Mouse (Mus musculus): ENCODE data around the gene Sptb. TPM values are rescaled to one million over a fixed set of nuclear protein-coding genes. Genes with fewer than 3 reads are reported as not detected.

Gene Sptb
- polyA plus RNA-seq, 1 experiment from 2014 or later, result 2.4 TPM

DNA sequence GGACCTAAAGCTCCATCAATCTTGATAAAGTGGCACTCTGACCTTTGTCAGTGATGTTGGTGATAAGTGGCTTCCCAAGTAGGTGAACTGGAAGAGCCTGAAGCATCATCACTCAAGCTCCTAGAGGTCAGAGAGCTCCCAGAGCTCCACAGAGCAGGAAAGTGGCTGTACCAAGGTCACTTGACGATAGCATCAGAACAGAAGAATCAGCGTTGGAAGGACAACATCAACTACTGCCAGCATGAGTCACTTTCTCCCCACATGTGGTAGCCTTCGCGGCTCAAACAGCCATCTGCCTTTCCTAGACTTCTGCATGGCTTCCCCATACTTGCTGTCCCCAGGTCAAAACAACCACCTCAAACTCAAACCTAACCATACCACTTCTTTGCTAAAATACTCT, 67.7 kb downstream of the Sptb start:
- no peak overlapping the region for H3K4me2 ChIP-seq (ENCODE audit: low read depth, low read length)
- no peak overlapping the region for H3K4me3 ChIP-seq (ENCODE audit: low read depth, low read length)
- ATAC-seq (replicated peaks; ENCODE audit: insufficient number of reproducible peaks, low FRiP score, low TSS enrichment, low read depth), result no peak
- H3K27ac ChIP-seq (replicated peaks; ENCODE audit: low read depth, low read length), result no peak overlapping the region
- DNase-seq (ENCODE audit: low spot score), result no peak
- WGBS, result 79% methylated on average over 4 of the region's 4 CpGs
- H3K9ac ChIP-seq (replicated peaks; ENCODE audit: low read length), result no peak overlapping the region
- no peaks in the 10 kb centered on the region for H3K4me1 ChIP-seq (ENCODE audit: control insufficient read depth, insufficient read depth, low read length)
- H3K27me3 ChIP-seq (ENCODE audit: control insufficient read depth, insufficient read depth, low read length), result no peaks in the 10 kb centered on the region
- H3K9me3 ChIP-seq (replicated peaks; ENCODE audit: control insufficient read depth, low read length), result no peaks in the 10 kb centered on the region
- no peaks in the 10 kb centered on the region for H3K36me3 ChIP-seq (replicated peaks; ENCODE audit: control insufficient read depth, insufficient read depth, low read depth, low read length)

- Histone ChIP-seq H3K27ac (replicated peaks; ENCODE audit: low read depth, low read length) (no peak overlapping the region), H3K4me3 (ENCODE audit: low read depth, low read length) (no peak overlapping the region), H3K27me3 (ENCODE audit: control insufficient read depth, insufficient read depth, low read length) (no peaks in the 10 kb centered on the region), H3K9me3 (replicated peaks; ENCODE audit: control insufficient read depth, low read length) (no peaks in the 10 kb centered on the region), H3K4me2 (ENCODE audit: low read depth, low read length) (no peak overlapping the region), H3K9ac (replicated peaks; ENCODE audit: low read length) (no peak overlapping the region), H3K4me1 (ENCODE audit: control insufficient read depth, insufficient read depth, low read length) (no peaks in the 10 kb centered on the region), H3K36me3 (replicated peaks; ENCODE audit: control insufficient read depth, insufficient read depth, low read depth, low read length) (no peaks in the 10 kb centered on the region)
- DNase-seq (ENCODE audit: low spot score) (no peak), ATAC-seq (replicated peaks; ENCODE audit: insufficient number of reproducible peaks, low FRiP score, low TSS enrichment, low read depth) (no peak)
- 29% methylated on average over 8 of the region's 8 CpGs for WGBS
Observed at GRCm38 (mm10) chr12:76640620-76641019, 69.7 kb downstream of the Sptb start.

- 63% methylated on average over 15 of the region's 15 CpGs for WGBS
- Histone ChIP-seq H3K4me2 (ENCODE audit: low read depth, low read length) (no peak overlapping the region), H3K27ac (replicated peaks; ENCODE audit: low read depth, low read length) (no peak overlapping the region), H3K4me1 (ENCODE audit: control insufficient read depth, insufficient read depth, low read length) (no peaks in the 10 kb centered on the region), H3K9me3 (replicated peaks; ENCODE audit: control insufficient read depth, low read length) (no peaks in the 10 kb centered on the region), H3K36me3 (replicated peaks; ENCODE audit: control insufficient read depth, insufficient read depth, low read depth, low read length) (no peaks in the 10 kb centered on the region), H3K4me3 (ENCODE audit: low read depth, low read length) (no peak overlapping the region), H3K9ac (replicated peaks; ENCODE audit: low read length) (no peak overlapping the region), H3K27me3 (ENCODE audit: control insufficient read depth, insufficient read depth, low read length) (no peaks in the 10 kb centered on the region)
- no peak for ATAC-seq (replicated peaks; ENCODE audit: insufficient number of reproducible peaks, low FRiP score, low TSS enrichment, low read depth)
- no peak for DNase-seq (ENCODE audit: low spot score)
Observed at GRCm38 (mm10) chr12:76634899-76635693, 75.3 kb downstream of the Sptb start.

DNA sequence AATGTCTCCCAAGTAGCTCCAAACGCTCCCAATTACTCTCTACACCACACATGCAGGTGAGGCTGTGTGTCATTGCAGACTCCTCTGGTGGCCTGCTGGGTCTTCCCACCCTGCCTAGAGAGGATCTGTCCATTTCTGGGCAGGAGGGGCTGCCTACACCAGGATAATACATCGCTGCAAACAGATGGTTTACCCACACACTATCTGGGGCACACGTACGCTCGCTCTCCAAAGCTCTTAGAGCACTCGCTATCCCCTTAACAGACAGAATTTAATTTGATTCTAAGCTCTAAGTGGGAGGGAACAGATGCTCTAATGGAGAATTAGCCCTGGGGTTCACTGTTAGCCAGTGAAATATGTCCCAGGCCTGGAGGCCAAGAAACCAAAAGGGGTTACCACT, 87.0 kb downstream of the Sptb start:
- ATAC-seq (replicated peaks; ENCODE audit: insufficient number of reproducible peaks, low FRiP score, low TSS enrichment, low read depth) (no peak), DNase-seq (ENCODE audit: low spot score) (no peak)
- 84% methylated on average over 6 of the region's 6 CpGs for WGBS
- Histone ChIP-seq H3K27me3 (ENCODE audit: control insufficient read depth, insufficient read depth, low read length) (no peaks in the 10 kb centered on the region), H3K4me1 (ENCODE audit: control insufficient read depth, insufficient read depth, low read length) (no peaks in the 10 kb centered on the region), H3K36me3 (replicated peaks; ENCODE audit: control insufficient read depth, insufficient read depth, low read depth, low read length) (no peaks in the 10 kb centered on the region), H3K9ac (replicated peaks; ENCODE audit: low read length) (no peak overlapping the region), H3K4me3 (ENCODE audit: low read depth, low read length) (no peak overlapping the region), H3K4me2 (ENCODE audit: low read depth, low read length) (no peak overlapping the region), H3K9me3 (replicated peaks; ENCODE audit: control insufficient read depth, low read length) (no peaks in the 10 kb centered on the region), H3K27ac (replicated peaks; ENCODE audit: low read depth, low read length) (no peak overlapping the region)

DNA sequence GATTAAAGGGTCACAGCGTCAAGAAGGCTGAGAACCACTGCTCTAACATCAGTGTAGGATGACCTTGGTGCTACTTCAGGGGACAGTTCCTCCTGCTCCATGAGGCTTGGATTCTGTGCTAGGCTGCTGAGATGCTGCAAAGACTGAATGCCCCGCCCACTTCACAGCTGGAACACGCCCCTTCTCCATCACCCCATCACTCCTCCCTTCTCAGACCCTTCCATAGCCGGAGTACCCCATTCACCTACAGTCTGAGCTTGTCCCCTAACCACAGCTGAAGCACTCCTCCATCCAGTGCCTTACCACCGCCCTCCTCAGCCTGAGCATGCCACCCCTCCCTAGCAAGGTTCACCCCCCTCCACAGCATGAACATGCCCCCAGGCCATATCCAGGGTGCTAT, 90.5 kb downstream of the Sptb start:
- Histone ChIP-seq H3K9me3 (replicated peaks; ENCODE audit: control insufficient read depth, low read length) (no peaks in the 10 kb centered on the region), H3K4me3 (ENCODE audit: low read depth, low read length) (no peak overlapping the region), H3K4me1 (ENCODE audit: control insufficient read depth, insufficient read depth, low read length) (no peaks in the 10 kb centered on the region), H3K4me2 (ENCODE audit: low read depth, low read length) (no peak overlapping the region), H3K9ac (replicated peaks; ENCODE audit: low read length) (no peak overlapping the region), H3K27ac (replicated peaks; ENCODE audit: low read depth, low read length) (no peak overlapping the region), H3K27me3 (ENCODE audit: control insufficient read depth, insufficient read depth, low read length) (no peaks in the 10 kb centered on the region), H3K36me3 (replicated peaks; ENCODE audit: control insufficient read depth, insufficient read depth, low read depth, low read length) (no peaks in the 10 kb centered on the region)
- ATAC-seq (replicated peaks; ENCODE audit: insufficient number of reproducible peaks, low FRiP score, low TSS enrichment, low read depth) (no peak; the same call in 1 of the 2 replicates), DNase-seq (ENCODE audit: low spot score) (no peak)
- WGBS, result 47% methylated on average over 5 of the region's 5 CpGs

- H3K27ac ChIP-seq (replicated peaks; ENCODE audit: low read depth, low read length), result no peak overlapping the region
- 73% methylated on average over 4 of the region's 4 CpGs for WGBS
- no peak for ATAC-seq (replicated peaks; ENCODE audit: insufficient number of reproducible peaks, low FRiP score, low TSS enrichment, low read depth)
Observed at GRCm38 (mm10) chr12:76618175-76618574, 92.2 kb downstream of the Sptb start.

DNA sequence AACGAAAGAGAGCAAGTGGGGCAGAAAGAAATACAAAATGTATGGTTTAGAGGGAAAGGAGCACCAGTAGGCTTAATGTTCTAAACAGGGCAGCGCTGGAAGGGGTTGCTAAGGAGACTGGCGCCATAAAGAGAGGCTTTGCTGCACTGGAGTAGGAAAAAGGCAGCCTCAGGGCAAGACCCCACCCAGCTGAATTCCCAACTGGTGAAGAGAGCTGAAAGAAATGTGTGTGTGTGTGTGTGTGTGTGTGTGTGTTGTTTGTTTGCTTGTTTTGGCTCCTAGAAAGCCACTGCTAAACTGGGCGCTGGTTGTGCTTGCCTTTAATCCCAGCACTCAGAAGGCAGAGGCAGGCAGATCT, 94.8 kb downstream of the Sptb start:
- no peaks in the 10 kb centered on the region for H3K27me3 ChIP-seq (ENCODE audit: control insufficient read depth, insufficient read depth, low read length)
- H3K36me3 ChIP-seq (replicated peaks; ENCODE audit: control insufficient read depth, insufficient read depth, low read depth, low read length), result no peaks in the 10 kb centered on the region
- H3K4me3 ChIP-seq (ENCODE audit: low read depth, low read length), result no peak overlapping the region
- WGBS, result 81% methylated on average over 4 of the region's 4 CpGs
- no peak overlapping the region for H3K4me2 ChIP-seq (ENCODE audit: low read depth, low read length)
- H3K9ac ChIP-seq (replicated peaks; ENCODE audit: low read length), result no peak overlapping the region
- H3K9me3 ChIP-seq (replicated peaks; ENCODE audit: control insufficient read depth, low read length), result no peaks in the 10 kb centered on the region
- no peaks in the 10 kb centered on the region for H3K4me1 ChIP-seq (ENCODE audit: control insufficient read depth, insufficient read depth, low read length)
- no peak for DNase-seq (ENCODE audit: low spot score)
- no peak for ATAC-seq (replicated peaks; ENCODE audit: insufficient number of reproducible peaks, low FRiP score, low TSS enrichment, low read depth)
- no peak overlapping the region for H3K27ac ChIP-seq (replicated peaks; ENCODE audit: low read depth, low read length)

More at GRCm38 (mm10) chr12:76618175-76618574, 92.2 kb downstream of the Sptb start:
- no peak overlapping the region for H3K9ac ChIP-seq (replicated peaks; ENCODE audit: low read length)
- no peak overlapping the region for H3K4me2 ChIP-seq (ENCODE audit: low read depth, low read length)
- no peak for DNase-seq (ENCODE audit: low spot score)
- no peaks in the 10 kb centered on the region for H3K36me3 ChIP-seq (replicated peaks; ENCODE audit: control insufficient read depth, insufficient read depth, low read depth, low read length)
- H3K4me1 ChIP-seq (ENCODE audit: control insufficient read depth, insufficient read depth, low read length), result no peaks in the 10 kb centered on the region
- no peaks in the 10 kb centered on the region for H3K9me3 ChIP-seq (replicated peaks; ENCODE audit: control insufficient read depth, low read length)
- no peaks in the 10 kb centered on the region for H3K27me3 ChIP-seq (ENCODE audit: control insufficient read depth, insufficient read depth, low read length)
- H3K4me3 ChIP-seq (ENCODE audit: low read depth, low read length), result no peak overlapping the region

GRCm38 (mm10) chr12:76614868-76615579, 95.3 kb downstream of the Sptb start:
- ATAC-seq (replicated peaks; ENCODE audit: insufficient number of reproducible peaks, low FRiP score, low TSS enrichment, low read depth) (no peak), DNase-seq (ENCODE audit: low spot score) (no peak)
- H3K4me3 ChIP-seq (ENCODE audit: low read depth, low read length), result no peak overlapping the region
- H3K27me3 ChIP-seq (ENCODE audit: control insufficient read depth, insufficient read depth, low read length), result no peaks in the 10 kb centered on the region
- no peak overlapping the region for H3K4me2 ChIP-seq (ENCODE audit: low read depth, low read length)
- H3K9me3 ChIP-seq (replicated peaks; ENCODE audit: control insufficient read depth, low read length), result no peaks in the 10 kb centered on the region
- H3K4me1 ChIP-seq (ENCODE audit: control insufficient read depth, insufficient read depth, low read length), result no peaks in the 10 kb centered on the region
- WGBS, result 67% methylated on average over 12 of the region's 12 CpGs
- H3K27ac ChIP-seq (replicated peaks; ENCODE audit: low read depth, low read length), result no peak overlapping the region
- H3K9ac ChIP-seq (replicated peaks; ENCODE audit: low read length), result no peak overlapping the region
- H3K36me3 ChIP-seq (replicated peaks; ENCODE audit: control insufficient read depth, insufficient read depth, low read depth, low read length), result no peaks in the 10 kb centered on the region

All from embryonic facial prominence, embryonic 11.5 days (tissue).